Mouse (Mus musculus): ENCODE results near the gene Rfxank. TPM values are rescaled to one million over a fixed set of nuclear protein-coding genes. Genes with fewer than 3 reads are reported as not detected.

Rfxank gene
- polyA plus RNA-seq, 1 experiment = not detected

- H3K4me3 ChIP-seq (ENCODE audit: insufficient read depth, low read depth, low read length) = no peak overlapping the region
- TF ChIP-seq POLR2A (IDR thresholded peaks at IDR 0.05; ENCODE audit: insufficient read depth, low read depth, low read length) (no peak), CTCF (IDR thresholded peaks at IDR 0.05; ENCODE audit: insufficient read depth, low read depth, low read length) (no peak)
These were observed 57.0 kb downstream of the Rfxank start for GRCm38 (mm10) chr8:70081976-70082375.

More at GRCm38 (mm10) chr8:70081976-70082375, 57.0 kb downstream of the Rfxank start:
- 76% methylated on average over 2 of the region's 2 CpGs for WGBS
- no peak overlapping the region for H3K27ac ChIP-seq (ENCODE audit: insufficient read depth, low read depth, low read length)
- peaks cover 21% of the 10 kb centered on the region for H3K4me1 ChIP-seq (ENCODE audit: control insufficient read depth, insufficient read depth, low read length)

Other genes starting within 250 kb of the Rfxank start
- not detected in 2 replicates for gene Tssk6, start 237.0 kb downstream of the Rfxank start, polyA plus RNA-seq (2012; ENCODE audit: insufficient read depth, insufficient read length, low replicate concordance, missing spikeins)
- not detected in 2 replicates for gene Ndufa13, start 236.6 kb downstream of the Rfxank start, polyA plus RNA-seq (2012; ENCODE audit: insufficient read depth, insufficient read length, low replicate concordance, missing spikeins)
- gene Yjefn3, start 236.4 kb downstream of the Rfxank start, polyA plus RNA-seq (2012; ENCODE audit: insufficient read depth, insufficient read length, low replicate concordance, missing spikeins) = not detected in 2 replicates
- not detected in 2 replicates for gene Gatad2a, start 142.8 kb downstream of the Rfxank start, polyA plus RNA-seq (2012; ENCODE audit: insufficient read depth, insufficient read length, low replicate concordance, missing spikeins)
- gene Mau2, start 96.4 kb downstream of the Rfxank start, polyA plus RNA-seq (2012; ENCODE audit: insufficient read depth, insufficient read length, low replicate concordance, missing spikeins) = not detected in 2 replicates
- not detected in 2 replicates for gene Sugp1, start 96.3 kb downstream of the Rfxank start, polyA plus RNA-seq (2012; ENCODE audit: insufficient read depth, insufficient read length, low replicate concordance, missing spikeins)
- not detected in 2 replicates for gene Tm6sf2, start 66.2 kb downstream of the Rfxank start, polyA plus RNA-seq (2012; ENCODE audit: insufficient read depth, insufficient read length, low replicate concordance, missing spikeins)
- gene Hapln4, start 55.7 kb downstream of the Rfxank start, polyA plus RNA-seq (2012; ENCODE audit: insufficient read depth, insufficient read length, low replicate concordance, missing spikeins) = not detected in 2 replicates
- gene Ncan, start 18.3 kb downstream of the Rfxank start, polyA plus RNA-seq (2012; ENCODE audit: insufficient read depth, insufficient read length, low replicate concordance, missing spikeins) = 84.7 TPM in 1 of 2 replicates, not detected in the other
- gene Nr2c2ap, start 7.8 kb downstream of the Rfxank start, polyA plus RNA-seq (2012; ENCODE audit: insufficient read depth, insufficient read length, low replicate concordance, missing spikeins) = not detected in 2 replicates
- not detected in 2 replicates for gene Borcs8, start 345 bp upstream of the Rfxank start, polyA plus RNA-seq (2012; ENCODE audit: insufficient read depth, insufficient read length, low replicate concordance, missing spikeins)
- not detected in 2 replicates for gene Mef2b, start 557 bp upstream of the Rfxank start, polyA plus RNA-seq (2012; ENCODE audit: insufficient read depth, insufficient read length, low replicate concordance, missing spikeins)
- not detected in 2 replicates for gene Tmem161a, start 33.2 kb upstream of the Rfxank start, polyA plus RNA-seq (2012; ENCODE audit: insufficient read depth, insufficient read length, low replicate concordance, missing spikeins)
- gene Slc25a42, start 73.2 kb upstream of the Rfxank start, polyA plus RNA-seq (2012; ENCODE audit: insufficient read depth, insufficient read length, low replicate concordance, missing spikeins) = not detected in 2 replicates
- not detected in 2 replicates for gene Sugp2, start 95.1 kb upstream of the Rfxank start, polyA plus RNA-seq (2012; ENCODE audit: insufficient read depth, insufficient read length, low replicate concordance, missing spikeins)
- gene Armc6, start 95.3 kb upstream of the Rfxank start, polyA plus RNA-seq (2012; ENCODE audit: insufficient read depth, insufficient read length, low replicate concordance, missing spikeins) = not detected in 2 replicates
- gene Homer3, start 143.7 kb upstream of the Rfxank start, polyA plus RNA-seq (2012; ENCODE audit: insufficient read depth, insufficient read length, low replicate concordance, missing spikeins) = not detected in 2 replicates
- not detected in 2 replicates for gene Ddx49, start 163.3 kb upstream of the Rfxank start, polyA plus RNA-seq (2012; ENCODE audit: insufficient read depth, insufficient read length, low replicate concordance, missing spikeins)
- not detected in 2 replicates for gene Cope, start 163.4 kb upstream of the Rfxank start, polyA plus RNA-seq (2012; ENCODE audit: insufficient read depth, insufficient read length, low replicate concordance, missing spikeins)
- gene Cers1, start 176.6 kb upstream of the Rfxank start, polyA plus RNA-seq (2012; ENCODE audit: insufficient read depth, insufficient read length, low replicate concordance, missing spikeins) = not detected in 2 replicates
- not detected in 2 replicates for gene Gdf1, start 190.7 kb upstream of the Rfxank start, polyA plus RNA-seq (2012; ENCODE audit: insufficient read depth, insufficient read length, low replicate concordance, missing spikeins)
- gene Upf1, start 214.1 kb upstream of the Rfxank start, polyA plus RNA-seq (2012; ENCODE audit: insufficient read depth, insufficient read length, low replicate concordance, missing spikeins) = not detected in 2 replicates
- not detected in 2 replicates for gene Comp, start 234.4 kb upstream of the Rfxank start, polyA plus RNA-seq (2012; ENCODE audit: insufficient read depth, insufficient read length, low replicate concordance, missing spikeins)

Data from olfactory bulb, adult 2 months (tissue).